28 mouse cellular contexts compared by ENCODE assay signal in the genomic region with DNA sequence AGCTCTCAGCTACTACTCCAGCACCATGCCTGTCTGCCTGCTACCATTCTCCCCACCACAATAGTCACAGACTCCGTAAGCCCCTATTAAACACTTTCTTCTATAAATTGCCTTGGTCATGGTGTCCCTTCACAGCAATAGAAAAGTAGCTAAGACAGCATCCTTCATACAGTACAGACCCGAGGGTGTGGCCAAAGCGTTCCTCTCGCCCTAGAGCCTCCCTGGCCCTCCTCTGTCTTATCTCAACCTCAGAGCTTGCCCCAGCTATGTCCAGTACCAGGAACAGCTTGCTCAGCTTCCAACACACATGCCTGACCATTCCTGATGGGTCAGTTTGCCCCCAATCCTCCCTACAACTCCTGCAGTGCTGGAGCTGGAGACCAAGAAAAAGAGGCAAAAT. TPM values are rescaled to one million over a fixed set of nuclear protein-coding genes. Genes with fewer than 3 reads are reported as not detected.
"Had no signal": no experiment of that assay in that cellular context is flagged by ENCODE, and none has a peak within 500 bp of the region (broad histone marks: within the 10 kb centered on the region; RNA-seq: fewer than 3 reads in every experiment).

No protein-coding gene starts in this region.

- H3K36me3 ChIP-seq: intestine, embryonic 15.5 days; limb, embryonic 12.5 days; limb, embryonic 15.5 days; midbrain, embryonic 10.5 days; midbrain, embryonic 13.5 days; neural tube, embryonic 13.5 days had no signal

- H3K4me2 ChIP-seq: intestine, embryonic 15.5 days; limb, embryonic 12.5 days; limb, embryonic 15.5 days; midbrain, embryonic 13.5 days; neural tube, embryonic 13.5 days had no signal

- ATAC-seq: intestine, embryonic 15.5 days; midbrain, embryonic 13.5 days; midbrain, embryonic 16.5 days had no signal

- H3K27me3 ChIP-seq: intestine, embryonic 15.5 days; limb, embryonic 12.5 days; limb, embryonic 15.5 days; midbrain, embryonic 13.5 days; neural tube, embryonic 13.5 days had no signal

- H3K4me3 ChIP-seq: intestine, embryonic 15.5 days; limb, embryonic 12.5 days; limb, embryonic 15.5 days; midbrain, embryonic 10.5 days; midbrain, embryonic 13.5 days; myocyte; neural tube, embryonic 13.5 days had no signal

- H3K9me3 ChIP-seq: intestine, embryonic 15.5 days; limb, embryonic 12.5 days; limb, embryonic 15.5 days; midbrain, embryonic 10.5 days; neural tube, embryonic 13.5 days had no signal

- DNase-seq: kidney, adult 11 months; kidney, adult 8-10 months; kidney, postnatal 14 days; kidney, postnatal 4 days; left cerebral cortex, postnatal 4 days; lung, adult 2 months; lung, postnatal 14 days; lung, postnatal 4 days; retina, postnatal 1 day; right cerebral cortex, postnatal 25 days; spleen, adult 18-20 months; thymus, postnatal 25 days had no signal

- H3K27ac ChIP-seq: intestine, embryonic 15.5 days; limb, embryonic 12.5 days; limb, embryonic 15.5 days; midbrain, embryonic 10.5 days; midbrain, embryonic 13.5 days; neural tube, embryonic 13.5 days had no signal

- H3K4me1 ChIP-seq: intestine, embryonic 15.5 days; midbrain, embryonic 10.5 days; midbrain, embryonic 13.5 days; neural tube, embryonic 13.5 days had no signal

- H3K9ac ChIP-seq: intestine, embryonic 15.5 days; limb, embryonic 12.5 days; limb, embryonic 15.5 days; midbrain, embryonic 13.5 days; neural tube, embryonic 13.5 days had no signal

RNA-seq across cellular contexts. Expression of a gene that starts 19.2 kb away (rescaled TPM):
- total RNA-seq: layer of hippocampus, adult 18-20 months; layer of hippocampus, postnatal 14 days; left cerebral cortex, adult 8-10 months; left cerebral cortex, postnatal 14 days; left cerebral cortex, postnatal 4 days; megakaryocyte progenitor cell, adult 5-6 weeks; monocyte, adult 5-6 weeks; neutrophil, adult 5-6 weeks had no signal
- polyA plus RNA-seq: kidney, embryonic 16.5 days; limb, embryonic 12.5 days; limb, embryonic 15.5 days; midbrain, embryonic 10.5 days; midbrain, embryonic 13.5 days; midbrain, embryonic 16.5 days; neural tube, embryonic 13.5 days had no signal
